Mouse (Mus musculus) left cerebral cortex, adult 18-20 months (tissue): ENCODE measurements around the gene Akap12. TPM values are rescaled to one million over a fixed set of nuclear protein-coding genes. Genes with fewer than 3 reads are reported as not detected.

Experiments
- DNase-seq, 2 experiments: peaks; one replicate each; pipeline ENCODE4 v3.0.0; 2021 to 2022; ENCODE audit warnings: low spot score in 2 of 2, mixed read lengths in 1 of 2
- total RNA-seq, 2 experiments: library from RNA; stranded (reverse); gene quantifications; 2 replicates each; pipeline ENCODE4 v1.2.3; 2021

Gene Akap12
- total RNA-seq, 2 experiments from 2014 or later, result 17.5 to 19.2 TPM

- no peak for DNase-seq
Observed at GRCm38 (mm10) chr10:4282395-4282794, 16.2 kb downstream of the Akap12 start.

GRCm38 (mm10) chr10:4284781-4285180 is 18.6 kb downstream of the Akap12 start:
- no peak for DNase-seq

DNA sequence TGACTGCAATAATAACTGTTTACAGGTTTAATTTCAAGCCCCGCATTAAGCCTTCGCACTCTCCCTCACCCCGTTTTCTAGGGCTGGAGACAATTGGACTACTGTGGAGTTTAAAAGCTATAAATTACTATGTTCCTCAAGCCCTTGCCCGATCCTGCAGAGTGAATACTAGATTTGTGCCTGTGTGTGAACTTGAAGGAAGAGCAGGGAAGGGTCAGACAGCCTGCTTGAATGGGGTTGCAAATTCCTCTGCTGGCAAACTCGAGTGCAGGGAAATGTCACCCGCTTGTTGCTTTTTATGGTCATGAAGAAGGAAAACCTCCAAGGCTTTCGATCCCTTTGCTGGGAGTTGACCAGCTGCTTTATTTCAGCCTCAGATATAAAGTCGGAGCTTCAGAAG is 19.6 kb downstream of the Akap12 start:
- DNase-seq, result no peak

- DNase-seq, result no peak
Observed at GRCm38 (mm10) chr10:4289171-4289570, 23.0 kb downstream of the Akap12 start.

GRCm38 (mm10) chr10:4289636-4290035 is 23.5 kb downstream of the Akap12 start:
- DNase-seq, result no peak

DNA sequence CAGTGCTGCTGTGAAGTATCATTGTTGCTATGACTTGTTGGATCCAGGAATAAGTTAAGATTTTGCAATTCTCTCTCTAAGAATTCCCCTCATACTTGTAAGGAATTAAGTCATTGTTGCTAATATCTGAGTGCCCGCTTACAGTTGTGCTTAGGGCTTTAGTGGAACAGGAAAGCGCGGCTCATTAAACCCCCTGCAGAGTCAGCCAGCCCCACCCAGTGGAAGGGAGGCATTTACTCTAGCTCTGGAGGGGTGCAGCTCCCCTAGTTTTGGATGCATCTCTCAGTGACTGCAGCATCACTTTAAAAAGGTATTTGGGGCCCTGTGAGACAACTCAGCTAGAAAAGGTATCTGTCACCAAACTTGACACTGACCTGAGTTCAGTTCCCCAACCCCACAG is 24.0 kb downstream of the Akap12 start:
- DNase-seq, result no peak

- DNase-seq, result no peak
Observed at GRCm38 (mm10) chr10:4290561-4290960, 24.4 kb downstream of the Akap12 start.

GRCm38 (mm10) chr10:4293418-4293817 is 27.2 kb downstream of the Akap12 start:
- DNase-seq, result no peak

DNA sequence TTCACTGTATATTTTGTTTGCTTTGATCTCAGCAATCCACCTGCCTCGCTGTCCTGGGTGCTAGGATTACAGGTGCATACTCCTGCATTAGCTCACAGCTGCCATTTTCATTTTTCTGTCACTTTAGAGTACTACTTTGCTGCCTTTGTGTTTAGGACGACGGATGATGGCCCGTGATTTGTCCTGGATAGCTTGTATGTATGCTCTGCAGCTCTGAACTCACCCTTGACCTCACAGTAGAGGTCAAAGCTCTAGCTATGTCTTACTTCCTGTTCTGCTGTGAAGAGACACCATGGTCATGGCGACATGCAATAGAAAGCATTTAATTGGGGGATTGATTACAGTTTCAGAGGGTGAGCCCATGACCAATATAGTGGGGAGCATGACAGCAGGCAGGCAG is 37.4 kb downstream of the Akap12 start:
- no peak for DNase-seq

DNA sequence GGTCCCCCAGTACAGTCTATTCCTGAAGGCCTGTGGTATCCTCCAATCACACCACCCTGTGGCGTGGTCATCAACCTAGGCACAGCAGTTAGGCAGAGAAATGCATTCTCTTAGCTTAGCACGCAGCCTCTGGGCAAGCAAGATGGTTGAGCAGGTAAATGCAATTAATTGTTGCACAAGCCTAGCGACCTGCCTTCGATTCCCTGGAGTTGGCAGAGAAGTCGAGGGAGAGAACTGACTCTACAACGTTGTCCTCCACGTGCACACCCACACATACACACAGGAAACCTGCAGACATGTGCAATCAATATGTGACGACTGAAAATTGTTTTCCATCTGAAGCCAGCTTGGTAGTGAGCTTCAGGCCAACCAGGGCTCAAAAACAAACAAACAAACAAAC is 57.7 kb downstream of the Akap12 start:
- DNase-seq, result no peak

- no peak for DNase-seq
Observed at GRCm38 (mm10) chr10:4325562-4325961, 59.4 kb downstream of the Akap12 start.

DNA sequence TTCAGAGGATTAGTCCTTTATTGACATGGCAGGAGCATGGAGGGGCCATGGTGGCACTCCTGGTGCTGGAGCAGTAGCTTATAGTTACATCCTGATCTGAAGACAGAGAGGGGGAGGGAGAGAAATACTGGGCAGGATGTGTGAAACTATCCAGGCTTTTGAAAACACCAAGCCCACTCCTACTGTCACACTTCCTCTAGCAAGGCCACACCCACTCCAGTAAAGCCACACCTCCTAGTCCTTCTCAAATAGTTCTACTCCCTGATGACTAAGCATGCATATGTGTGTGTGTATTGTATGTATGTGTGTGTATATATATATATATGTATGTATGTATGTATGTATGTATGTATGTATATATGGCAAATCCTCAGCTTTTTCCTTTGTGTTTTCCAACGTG is 61.5 kb downstream of the Akap12 start:
- DNase-seq, result no peak

DNA sequence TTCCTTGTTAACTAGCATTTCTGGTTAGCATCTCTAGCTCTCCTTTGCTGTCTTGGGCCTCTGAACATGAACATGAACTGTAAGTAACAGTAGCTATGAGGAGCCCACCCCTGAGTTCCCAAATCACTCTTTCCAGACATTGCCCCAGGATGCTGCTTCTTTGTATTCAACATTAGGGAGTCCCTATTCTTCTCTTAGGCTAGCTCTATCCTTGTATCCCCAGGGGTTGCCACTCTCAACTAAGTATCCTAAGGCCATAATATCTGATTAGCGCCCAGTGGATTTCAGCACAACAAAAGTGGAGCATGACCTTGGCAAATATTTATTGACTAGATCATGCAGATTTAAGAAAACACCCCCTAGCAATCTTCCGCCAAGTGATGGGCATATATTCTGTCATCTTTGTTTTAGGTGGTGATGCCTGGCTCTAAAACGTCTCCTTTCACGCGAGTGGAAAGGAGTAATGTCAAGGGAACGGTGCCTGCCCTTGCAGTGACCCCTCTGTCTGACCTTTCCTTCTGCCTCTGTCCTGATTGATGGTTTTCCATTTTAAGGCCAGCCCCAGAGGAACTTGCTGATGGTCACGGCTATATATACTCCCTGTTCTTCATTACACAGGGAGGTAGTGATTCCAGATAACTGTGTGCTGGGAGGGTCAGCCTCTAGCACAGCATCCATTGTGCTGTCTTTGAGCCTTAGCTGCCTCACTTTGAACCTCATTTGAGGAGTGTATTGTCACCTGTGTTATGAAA is 66.2 kb downstream of the Akap12 start:
- no peak for DNase-seq

GRCm38 (mm10) chr10:4333319-4333718 is 67.1 kb downstream of the Akap12 start:
- DNase-seq, result peak; percentile 50 to 56

DNA sequence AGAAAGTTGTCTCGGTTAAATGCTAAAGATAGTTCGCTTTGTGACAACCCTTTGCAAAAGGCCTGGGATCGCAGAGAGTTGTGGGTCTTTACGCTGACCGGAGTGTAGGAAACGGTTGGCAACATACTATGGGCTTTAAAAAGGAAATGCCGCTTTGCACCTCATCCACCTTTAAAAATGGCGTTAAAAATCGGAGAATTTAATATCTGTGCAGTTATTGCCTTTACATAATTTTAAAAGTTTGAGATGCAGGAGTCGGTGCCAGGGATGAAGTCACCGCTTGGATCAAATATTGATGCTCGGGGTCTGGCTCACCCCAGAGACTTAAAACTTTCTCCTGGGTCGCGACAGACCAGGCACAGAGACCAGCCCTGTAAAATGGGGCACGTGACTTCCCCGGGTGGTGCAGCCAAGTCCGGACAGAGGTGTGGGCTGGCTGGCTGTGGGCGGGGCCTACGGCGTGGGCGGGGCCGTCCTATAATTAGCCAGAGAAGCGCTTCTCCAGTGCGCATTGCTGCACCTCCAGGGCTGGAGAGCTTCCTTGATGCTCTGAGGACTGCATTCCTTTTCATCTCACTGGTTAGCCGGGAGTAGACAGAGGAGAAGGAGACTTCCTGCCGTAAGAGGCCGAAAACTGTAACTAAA is 68.0 kb downstream of the Akap12 start:
- DNase-seq, result peak; percentile 38 to 56

- DNase-seq, result no peak
Observed at GRCm38 (mm10) chr10:4338863-4339461, 72.8 kb downstream of the Akap12 start.

DNA sequence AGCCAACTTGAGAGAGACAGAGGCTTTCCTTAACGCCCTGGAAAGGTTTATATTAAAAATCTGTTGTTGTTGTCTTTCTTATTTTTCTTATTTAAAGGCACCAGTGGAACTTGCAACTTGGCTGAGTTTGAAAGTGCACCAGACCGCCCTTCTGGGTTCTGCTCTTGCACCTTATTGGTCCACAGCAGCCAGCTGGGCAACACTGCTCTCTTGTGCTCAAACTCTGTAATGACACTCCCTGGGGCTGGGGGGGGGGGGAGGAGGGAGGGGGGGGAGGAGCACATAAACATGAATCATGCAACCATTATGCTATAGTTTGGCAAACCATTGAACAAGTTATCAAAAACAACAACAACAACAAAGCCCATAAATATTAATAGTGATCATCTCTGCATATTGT is 75.2 kb downstream of the Akap12 start:
- DNase-seq, result peak in 1 of 2 experiments; percentile 25

DNA sequence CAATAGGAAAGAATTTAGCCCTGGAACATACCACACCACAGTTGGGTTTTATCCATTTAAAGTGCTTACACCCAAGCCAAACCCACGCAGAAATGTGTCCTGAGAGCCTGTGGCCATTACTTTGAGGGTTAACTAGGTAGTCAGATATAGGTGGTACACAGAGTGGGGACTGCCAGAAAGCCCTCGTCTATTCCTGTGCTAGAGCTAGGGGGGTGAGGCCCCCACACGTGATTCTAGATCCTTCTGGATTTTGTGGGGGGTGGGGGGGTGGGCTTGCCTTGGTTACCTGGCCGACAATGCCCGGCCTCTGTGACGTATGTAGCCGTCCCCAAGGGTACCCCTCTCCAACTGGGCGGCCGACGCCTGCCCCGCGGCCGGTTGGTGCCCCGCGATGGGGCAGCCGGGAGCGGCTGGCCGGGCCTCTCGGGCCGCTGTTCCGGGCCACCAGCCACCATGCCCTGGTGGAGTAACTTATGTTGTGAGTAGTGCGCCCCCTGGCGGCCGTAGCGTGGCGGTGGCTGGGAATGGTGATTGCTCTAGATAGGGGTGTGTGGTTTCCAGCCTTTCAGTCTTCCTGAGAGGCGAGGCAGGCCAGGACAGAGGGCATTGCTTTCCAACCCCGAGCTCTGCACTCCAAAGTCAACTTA is 80.4 kb downstream of the Akap12 start:
- peak; percentile 86 to 87 for DNase-seq

- no peak for DNase-seq
Observed at GRCm38 (mm10) chr10:4347136-4347492, 80.9 kb downstream of the Akap12 start.

- no peak for DNase-seq
Observed at GRCm38 (mm10) chr10:4347591-4347990, 81.4 kb downstream of the Akap12 start.

- DNase-seq, result no peak
Observed at GRCm38 (mm10) chr10:4354371-4355260, 88.4 kb downstream of the Akap12 start.
